Mouse (Mus musculus) forebrain, embryonic 12.5 days (tissue): ENCODE results near the gene Stoml1. TPM values are rescaled to one million over a fixed set of nuclear protein-coding genes. Genes with fewer than 3 reads are reported as not detected.
A peak's percentile ranks its signal among the peaks of the same experiment; 100 is the strongest.

Source experiments
- ATAC-seq: fragments of 200-750 bp; cut with Nextera tagmentation; 2 replicates; pipeline ENCODE4 v1.8.0; 2017; ENCODE audit warnings: moderate TSS enrichment; ENCODE audit not compliant: low FRiP score
- H3K27ac ChIP-seq: fragments of 300-500 bp; sonication (generic); 2 replicates; pipeline ENCODE4 v1.5.1; 2016; ENCODE audit warnings: mild to moderate bottlenecking
- H3K27me3 ChIP-seq: fragments of 300-500 bp; sonication (generic); 2 replicates; pipeline ENCODE4 v1.6.1; 2016; ENCODE audit warnings: mild to moderate bottlenecking
- H3K36me3 ChIP-seq: fragments of 300-500 bp; sonication (generic); replicated peaks from 2 replicates; pipeline ENCODE4 v1.6.1; 2016; ENCODE audit warnings: mild to moderate bottlenecking
- H3K4me1 ChIP-seq: fragments of 300-500 bp; sonication (generic); 2 replicates; pipeline ENCODE4 v1.6.1; 2016
- H3K4me2 ChIP-seq: fragments of 300-500 bp; sonication (generic); 2 replicates; pipeline ENCODE4 v1.6.1; 2016; ENCODE audit warnings: mild to moderate bottlenecking, moderate library complexity
- H3K4me3 ChIP-seq: fragments of 300-500 bp; sonication (generic); replicated peaks from 2 replicates; pipeline ENCODE4 v1.5.1; 2016; ENCODE audit warnings: mild to moderate bottlenecking
- H3K9ac ChIP-seq: fragments of 300-500 bp; sonication (generic); 2 replicates; pipeline ENCODE4 v1.6.1; 2016; ENCODE audit warnings: mild to moderate bottlenecking
- H3K9me3 ChIP-seq: fragments of 300-500 bp; sonication (generic); 2 replicates; pipeline ENCODE4 v1.6.1; 2016
- WGBS: fragments of 180-500 bp; shearing (Covaris S2); methylation state at CpG from one replicate; pipeline ENCODE4 v1.1.7; 2016; 5-methylcytosine and 5-hydroxymethylcytosine counted together
- polyA plus RNA-seq: library from polyadenylated mRNA; unstranded; fragments of >200 nt; fragmentation: Nextera tagmentation; extraction: Ambion mirVana; gene quantifications from 2 replicates; pipeline ENCODE4 v1.2.1, GENCODE M21; 2016

Gene Stoml1
- 52.2 and 53.3 TPM in 2 replicates for polyA plus RNA-seq

- Histone ChIP-seq H3K36me3 (peaks cover 19% of the 10 kb centered on the region), H3K4me2 (peak within 1 kb of the TSS; percentile 78), H3K9me3 (no peaks in the 10 kb centered on the region), H3K27me3 (no peaks in the 10 kb centered on the region), H3K9ac (peak within 1 kb of the TSS; percentile 88), H3K27ac (peak within 1 kb of the TSS; percentile 65; the same call in 1 of the 2 replicates), H3K4me3 (peak within 1 kb of the TSS; percentile 70), H3K4me1 (peaks cover 37% of the 10 kb centered on the region)
- WGBS = under 1% methylated on average over 31 of the region's 31 CpGs
- peak; percentile 96 for ATAC-seq
These were observed at the start of gene Stoml1 for GRCm38 (mm10) chr9:58253033-58253804. Stoml1 (plus strand) TSS chr9:58253164.

- H3K9ac ChIP-seq = peak within 1 kb of the TSS; percentile 69
- peak within 1 kb of the TSS; percentile 43 for H3K4me3 ChIP-seq
- WGBS = 1% methylated on average over 42 of the region's 42 CpGs
- peak within 1 kb of the TSS; percentile 91 for H3K27ac ChIP-seq
- H3K4me1 ChIP-seq = peaks cover 62% of the 10 kb centered on the region
- no peaks in the 10 kb centered on the region for H3K9me3 ChIP-seq
- ATAC-seq = peak; percentile 62
- H3K27me3 ChIP-seq = peaks cover 53% of the 10 kb centered on the region
- no peaks in the 10 kb centered on the region for H3K36me3 ChIP-seq
- H3K4me2 ChIP-seq = peak within 1 kb of the TSS; percentile 63
These were observed 49.2 kb upstream of the Stoml1 start, which contains the start of the genes Islr and Islr2 for GRCm38 (mm10) chr9:58203516-58204447. Islr (minus strand) TSS chr9:58204306. Islr2 (minus strand) TSS chr9:58204319.

- peak; percentile 66 for ATAC-seq
- Histone ChIP-seq H3K27ac (peak overlapping the region; percentile 91), H3K36me3 (no peaks in the 10 kb centered on the region), H3K27me3 (peaks cover 45% of the 10 kb centered on the region), H3K9ac (peak overlapping the region; percentile 69), H3K4me3 (peak overlapping the region; percentile 43), H3K4me1 (peaks cover 56% of the 10 kb centered on the region), H3K4me2 (peak overlapping the region; percentile 63), H3K9me3 (no peaks in the 10 kb centered on the region)
- WGBS = 4% methylated on average over 18 of the region's 18 CpGs
These were observed 48.4 kb upstream of the Stoml1 start for GRCm38 (mm10) chr9:58204448-58205000.

- 80% methylated on average over 7 of the region's 7 CpGs for WGBS
- Histone ChIP-seq H3K36me3 (no peaks in the 10 kb centered on the region), H3K27ac (no peak overlapping the region), H3K4me3 (no peak overlapping the region), H3K4me2 (0 out of 2 replicates have a peak overlapping the region, but pooled peaks have one; percentile 63), H3K9me3 (no peaks in the 10 kb centered on the region), H3K9ac (no peak overlapping the region), H3K27me3 (peaks cover 30% of the 10 kb centered on the region), H3K4me1 (peaks cover 49% of the 10 kb centered on the region)
- ATAC-seq = no peak
These were observed 47.0 kb upstream of the Stoml1 start for GRCm38 (mm10) chr9:58206013-58206412.

- no peak for ATAC-seq
- 80% methylated on average over 8 of the region's 8 CpGs for WGBS
- Histone ChIP-seq H3K27ac (no peak overlapping the region), H3K27me3 (0 out of 2 replicates have a peak, but pooled peaks cover 6% of the 10 kb centered on the region), H3K4me1 (peaks cover 30% of the 10 kb centered on the region), H3K4me2 (no peak overlapping the region), H3K9ac (no peak overlapping the region), H3K36me3 (no peaks in the 10 kb centered on the region), H3K9me3 (no peaks in the 10 kb centered on the region), H3K4me3 (no peak overlapping the region)
These were observed 43.3 kb upstream of the Stoml1 start for GRCm38 (mm10) chr9:58209462-58210303.

- H3K9ac ChIP-seq = no peak overlapping the region
- H3K36me3 ChIP-seq = no peaks in the 10 kb centered on the region
- no peak overlapping the region for H3K4me3 ChIP-seq
- H3K9me3 ChIP-seq = no peaks in the 10 kb centered on the region
- peaks cover 26% of the 10 kb centered on the region for H3K4me1 ChIP-seq
- H3K27ac ChIP-seq = no peak overlapping the region
- WGBS = 87% methylated on average over 2 of the region's 2 CpGs
- 0 out of 2 replicates have a peak, but pooled peaks cover 6% of the 10 kb centered on the region for H3K27me3 ChIP-seq
- no peak for ATAC-seq
- H3K4me2 ChIP-seq = no peak overlapping the region
These were observed 42.7 kb upstream of the Stoml1 start for GRCm38 (mm10) chr9:58210304-58210627.

GRCm38 (mm10) chr9:58213377-58213776 is 39.6 kb upstream of the Stoml1 start:
- no peak overlapping the region for H3K9ac ChIP-seq
- 0 out of 2 replicates have a peak, but pooled peaks cover 4% of the 10 kb centered on the region for H3K27me3 ChIP-seq
- ATAC-seq = no peak
- WGBS = 70% methylated on average over 5 of the region's 5 CpGs
- no peak overlapping the region for H3K4me3 ChIP-seq
- H3K4me2 ChIP-seq = no peak overlapping the region
- H3K9me3 ChIP-seq = no peaks in the 10 kb centered on the region
- H3K27ac ChIP-seq = no peak overlapping the region
- peaks cover 24% of the 10 kb centered on the region for H3K4me1 ChIP-seq
- no peaks in the 10 kb centered on the region for H3K36me3 ChIP-seq

GRCm38 (mm10) chr9:58213865-58214264 is 39.1 kb upstream of the Stoml1 start:
- Histone ChIP-seq H3K27ac (no peak overlapping the region), H3K4me2 (no peak overlapping the region), H3K36me3 (no peaks in the 10 kb centered on the region), H3K4me1 (peaks cover 24% of the 10 kb centered on the region), H3K27me3 (0 out of 2 replicates have a peak, but pooled peaks cover 4% of the 10 kb centered on the region), H3K4me3 (no peak overlapping the region), H3K9ac (no peak overlapping the region), H3K9me3 (no peaks in the 10 kb centered on the region)
- ATAC-seq = no peak
- 36% methylated on average over 5 of the region's 5 CpGs for WGBS

- Histone ChIP-seq H3K9ac (no peak overlapping the region), H3K4me3 (no peak overlapping the region), H3K9me3 (no peaks in the 10 kb centered on the region), H3K36me3 (0 out of 2 replicates have a peak, but pooled peaks cover under 1% of the 10 kb centered on the region), H3K4me2 (no peak overlapping the region), H3K27ac (no peak overlapping the region), H3K27me3 (0 out of 2 replicates have a peak, but pooled peaks cover 4% of the 10 kb centered on the region), H3K4me1 (peaks cover 21% of the 10 kb centered on the region)
- no peak for ATAC-seq
- WGBS = 65% methylated on average over 8 of the region's 8 CpGs
These were observed 38.3 kb upstream of the Stoml1 start for GRCm38 (mm10) chr9:58214519-58215180.

GRCm38 (mm10) chr9:58216402-58216801 is 36.6 kb upstream of the Stoml1 start:
- peak; percentile 72 for ATAC-seq
- Histone ChIP-seq H3K9ac (no peak overlapping the region), H3K36me3 (peaks cover 5% of the 10 kb centered on the region; the same call in 1 of the 2 replicates), H3K27me3 (0 out of 2 replicates have a peak, but pooled peaks cover 4% of the 10 kb centered on the region), H3K27ac (no peak overlapping the region), H3K9me3 (no peaks in the 10 kb centered on the region), H3K4me2 (no peak overlapping the region), H3K4me1 (peaks cover 21% of the 10 kb centered on the region), H3K4me3 (no peak overlapping the region)
- 32% methylated on average over 6 of the region's 6 CpGs for WGBS

- H3K36me3 ChIP-seq = peaks cover 10% of the 10 kb centered on the region; the same call in 1 of the 2 replicates
- H3K27me3 ChIP-seq = no peaks in the 10 kb centered on the region
- no peak overlapping the region for H3K27ac ChIP-seq
- 87% methylated on average over 3 of the region's 3 CpGs for WGBS
- no peaks in the 10 kb centered on the region for H3K9me3 ChIP-seq
- H3K4me3 ChIP-seq = no peak overlapping the region
- H3K9ac ChIP-seq = no peak overlapping the region
- ATAC-seq = no peak
- peaks cover 20% of the 10 kb centered on the region for H3K4me1 ChIP-seq
- no peak overlapping the region for H3K4me2 ChIP-seq
These were observed 34.4 kb upstream of the Stoml1 start for GRCm38 (mm10) chr9:58218539-58218938.
